Mouse (Mus musculus): ENCODE data around the gene Ftsj1. TPM values are rescaled to one million over a fixed set of nuclear protein-coding genes. Genes with fewer than 3 reads are reported as not detected.

The Ftsj1 gene
- polyA plus RNA-seq (2016; fragmentation: Nextera tagmentation; extraction: Ambion mirVana): 47.6 and 49.2 TPM in 2 replicates

- H3K27me3 ChIP-seq: no peaks in the 10 kb centered on the region
- H3K4me1 ChIP-seq (replicated peaks): no peaks in the 10 kb centered on the region
- peak within 1 kb of the TSS; percentile 53; the same call in 1 of the 2 replicates for H3K27ac ChIP-seq
- H3K4me3 ChIP-seq (replicated peaks): peak within 1 kb of the TSS; percentile 55
- no peaks in the 10 kb centered on the region for H3K36me3 ChIP-seq
- WGBS: 14% methylated on average over 45 of the region's 45 CpGs
- peak within 1 kb of the TSS; percentile 57 for H3K9ac ChIP-seq (replicated peaks)
- ATAC-seq (ENCODE audit: insufficient number of reproducible peaks, insufficient read depth, low FRiP score, low TSS enrichment, low read depth): peak; percentile 90
- peak within 1 kb of the TSS; percentile 58 for H3K4me2 ChIP-seq
- no peaks in the 10 kb centered on the region for H3K9me3 ChIP-seq
Observed at GRCm38 (mm10) chrX:8252334-8253285, at the start of gene Ftsj1. TSS of gene Ftsj1 (minus strand) at chrX:8252406.

- no peak overlapping the region for H3K27ac ChIP-seq
- no peak overlapping the region for H3K4me2 ChIP-seq
- no peak overlapping the region for H3K4me3 ChIP-seq (replicated peaks)
- WGBS: 78% methylated on average over 5 of the region's 5 CpGs
- H3K27me3 ChIP-seq: no peaks in the 10 kb centered on the region
- H3K36me3 ChIP-seq: no peaks in the 10 kb centered on the region
- no peaks in the 10 kb centered on the region for H3K9me3 ChIP-seq
- ATAC-seq (ENCODE audit: insufficient number of reproducible peaks, insufficient read depth, low FRiP score, low TSS enrichment, low read depth): no peak
- H3K4me1 ChIP-seq (replicated peaks): no peaks in the 10 kb centered on the region
- no peak overlapping the region for H3K9ac ChIP-seq (replicated peaks)
Observed at GRCm38 (mm10) chrX:8288621-8289020, 36.4 kb upstream of the Ftsj1 start.

GRCm38 (mm10) chrX:8274056-8274455 is 21.9 kb upstream of the Ftsj1 start:
- Histone ChIP-seq H3K27me3 (peaks cover 36% of the 10 kb centered on the region), H3K4me3 (replicated peaks) (no peak overlapping the region), H3K4me1 (replicated peaks) (no peaks in the 10 kb centered on the region), H3K4me2 (no peak overlapping the region), H3K9ac (replicated peaks) (no peak overlapping the region), H3K9me3 (no peaks in the 10 kb centered on the region), H3K36me3 (no peaks in the 10 kb centered on the region), H3K27ac (no peak overlapping the region)
- WGBS: 91% methylated on average over 5 of the region's 5 CpGs
- ATAC-seq (ENCODE audit: insufficient number of reproducible peaks, insufficient read depth, low FRiP score, low TSS enrichment, low read depth): no peak

- WGBS: 23% methylated on average over 10 of the region's 10 CpGs
- no peaks in the 10 kb centered on the region for H3K36me3 ChIP-seq
- H3K9me3 ChIP-seq: no peaks in the 10 kb centered on the region
- H3K4me3 ChIP-seq (replicated peaks): no peak overlapping the region
- no peaks in the 10 kb centered on the region for H3K4me1 ChIP-seq (replicated peaks)
- peaks cover 36% of the 10 kb centered on the region for H3K27me3 ChIP-seq
- no peak overlapping the region for H3K27ac ChIP-seq
- no peak for ATAC-seq (ENCODE audit: insufficient number of reproducible peaks, insufficient read depth, low FRiP score, low TSS enrichment, low read depth)
- peak overlapping the region; percentile 43 for H3K4me2 ChIP-seq
- no peak overlapping the region for H3K9ac ChIP-seq (replicated peaks)
Observed at GRCm38 (mm10) chrX:8272000-8272399, 19.8 kb upstream of the Ftsj1 start.

- Histone ChIP-seq H3K9me3 (no peaks in the 10 kb centered on the region), H3K4me1 (replicated peaks) (no peaks in the 10 kb centered on the region), H3K27me3 (peaks cover 36% of the 10 kb centered on the region), H3K9ac (replicated peaks) (no peak within 1 kb of the TSS), H3K4me2 (peak within 1 kb of the TSS; percentile 43), H3K36me3 (no peaks in the 10 kb centered on the region), H3K27ac (no peak within 1 kb of the TSS), H3K4me3 (replicated peaks) (peak within 1 kb of the TSS; percentile 21)
- WGBS: 17% methylated on average over 11 of the region's 15 CpGs
- no peak for ATAC-seq (ENCODE audit: insufficient number of reproducible peaks, insufficient read depth, low FRiP score, low TSS enrichment, low read depth)
Observed at GRCm38 (mm10) chrX:8271083-8271820, 19.0 kb upstream of the Ftsj1 start, which contains the start of gene Slc38a5. TSS of gene Slc38a5 (plus strand) at chrX:8271133.

GRCm38 (mm10) chrX:8264222-8264621 is 12.0 kb upstream of the Ftsj1 start:
- H3K27ac ChIP-seq: no peak overlapping the region
- no peaks in the 10 kb centered on the region for H3K36me3 ChIP-seq
- no peaks in the 10 kb centered on the region for H3K9me3 ChIP-seq
- H3K4me3 ChIP-seq (replicated peaks): no peak overlapping the region
- ATAC-seq (ENCODE audit: insufficient number of reproducible peaks, insufficient read depth, low FRiP score, low TSS enrichment, low read depth): no peak
- no peak overlapping the region for H3K9ac ChIP-seq (replicated peaks)
- no peaks in the 10 kb centered on the region for H3K4me1 ChIP-seq (replicated peaks)
- H3K4me2 ChIP-seq: no peak overlapping the region
- H3K27me3 ChIP-seq: no peaks in the 10 kb centered on the region
- WGBS: 79% methylated on average over 3 of the region's 3 CpGs

- Histone ChIP-seq H3K4me1 (replicated peaks) (no peaks in the 10 kb centered on the region), H3K9ac (replicated peaks) (no peak overlapping the region), H3K27ac (no peak overlapping the region), H3K4me3 (replicated peaks) (no peak overlapping the region), H3K9me3 (no peaks in the 10 kb centered on the region), H3K27me3 (no peaks in the 10 kb centered on the region), H3K4me2 (no peak overlapping the region), H3K36me3 (no peaks in the 10 kb centered on the region)
- WGBS: 78% methylated on average over 5 of the region's 5 CpGs
- no peak for ATAC-seq (ENCODE audit: insufficient number of reproducible peaks, insufficient read depth, low FRiP score, low TSS enrichment, low read depth)
Observed at GRCm38 (mm10) chrX:8263156-8263804, 11.1 kb upstream of the Ftsj1 start.

- no peaks in the 10 kb centered on the region for H3K9me3 ChIP-seq
- H3K36me3 ChIP-seq: no peaks in the 10 kb centered on the region
- no peak overlapping the region for H3K4me2 ChIP-seq
- no peaks in the 10 kb centered on the region for H3K27me3 ChIP-seq
- no peak for ATAC-seq (ENCODE audit: insufficient number of reproducible peaks, insufficient read depth, low FRiP score, low TSS enrichment, low read depth)
- H3K9ac ChIP-seq (replicated peaks): no peak overlapping the region
- 80% methylated on average over 12 of the region's 12 CpGs for WGBS
- H3K27ac ChIP-seq: no peak overlapping the region
- H3K4me3 ChIP-seq (replicated peaks): no peak overlapping the region
- no peaks in the 10 kb centered on the region for H3K4me1 ChIP-seq (replicated peaks)
Observed at GRCm38 (mm10) chrX:8259478-8259877, 7.3 kb upstream of the Ftsj1 start.

- H3K27ac ChIP-seq: no peak overlapping the region
- no peaks in the 10 kb centered on the region for H3K27me3 ChIP-seq
- H3K9ac ChIP-seq (replicated peaks): no peak overlapping the region
- no peak overlapping the region for H3K4me2 ChIP-seq
- WGBS: 30% methylated on average over 3 of the region's 6 CpGs
- H3K4me1 ChIP-seq (replicated peaks): no peaks in the 10 kb centered on the region
- no peak for ATAC-seq (ENCODE audit: insufficient number of reproducible peaks, insufficient read depth, low FRiP score, low TSS enrichment, low read depth)
- no peak overlapping the region for H3K4me3 ChIP-seq (replicated peaks)
- H3K36me3 ChIP-seq: no peaks in the 10 kb centered on the region
- H3K9me3 ChIP-seq: no peaks in the 10 kb centered on the region
Observed at GRCm38 (mm10) chrX:8255807-8256206, 3.6 kb upstream of the Ftsj1 start.

- Histone ChIP-seq H3K9ac (replicated peaks) (no peak overlapping the region), H3K27me3 (no peaks in the 10 kb centered on the region), H3K4me2 (no peak overlapping the region), H3K4me3 (replicated peaks) (no peak overlapping the region), H3K27ac (no peak overlapping the region), H3K9me3 (no peaks in the 10 kb centered on the region), H3K36me3 (no peaks in the 10 kb centered on the region), H3K4me1 (replicated peaks) (no peaks in the 10 kb centered on the region)
- 89% methylated on average over 2 of the region's 2 CpGs for WGBS
- no peak for ATAC-seq (ENCODE audit: insufficient number of reproducible peaks, insufficient read depth, low FRiP score, low TSS enrichment, low read depth)
Observed at GRCm38 (mm10) chrX:8253711-8254110, 1.5 kb upstream of the Ftsj1 start.

- Histone ChIP-seq H3K4me2 (peak overlapping the region; percentile 58), H3K9me3 (no peaks in the 10 kb centered on the region), H3K4me3 (replicated peaks) (peak overlapping the region; percentile 55), H3K27ac (no peak overlapping the region), H3K4me1 (replicated peaks) (no peaks in the 10 kb centered on the region), H3K9ac (replicated peaks) (peak overlapping the region; percentile 57), H3K36me3 (no peaks in the 10 kb centered on the region), H3K27me3 (no peaks in the 10 kb centered on the region)
- 26% methylated on average over 18 of the region's 18 CpGs for WGBS
- peak; percentile 66 for ATAC-seq (ENCODE audit: insufficient number of reproducible peaks, insufficient read depth, low FRiP score, low TSS enrichment, low read depth)
Observed at GRCm38 (mm10) chrX:8251789-8252333, 345 bp downstream of the Ftsj1 start.

Data from limb, embryonic 12.5 days (tissue).